Mouse (Mus musculus): ENCODE data around the gene Cd3e.

GRCm38 (mm10) chr9:44996590-44996989, 12.8 kb downstream of the Cd3e start:
- TF ChIP-seq TAL1 (IDR thresholded peaks at IDR 0.05; ENCODE audit: low read length) = no peak
- TF ChIP-seq GATA1 (IDR thresholded peaks at IDR 0.05; ENCODE audit: low read length) = no peak
